Mouse (Mus musculus): ENCODE results near the gene Gm38119. TPM values are rescaled to one million over a fixed set of nuclear protein-coding genes. Genes with fewer than 3 reads are reported as not detected.
"Not testable (repeated sequence)": the region's sequence is repeated elsewhere in the genome, so short reads cannot be mapped to it uniquely, and the experiment has no call there.

The Gm38119 gene
- polyA plus RNA-seq (2012; rRNA removed): not detected in 2 replicates

DNA sequence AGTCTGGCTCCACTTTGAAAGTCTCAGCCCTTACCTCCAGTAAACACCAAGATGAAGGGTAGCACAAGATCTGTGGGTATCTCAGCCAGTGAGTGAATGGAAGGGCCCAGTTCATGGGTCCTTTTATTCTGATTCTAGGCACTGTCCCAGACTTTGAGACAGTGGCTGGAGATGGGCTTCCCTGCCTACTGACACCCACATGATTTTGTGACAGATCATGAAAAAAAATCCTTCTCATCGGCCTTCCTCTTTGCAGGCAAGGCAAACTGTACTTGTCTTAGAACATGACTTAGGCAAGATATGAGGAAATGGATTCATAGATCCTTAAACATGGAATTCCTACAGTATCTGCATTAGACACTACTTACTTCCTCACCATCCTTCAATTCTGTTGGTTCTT, at the start of gene Gm38119:
Gm38119 (minus strand) TSS at position 101 of the 400 bp plus-strand sequence.
- DNase-seq (ENCODE audit: low read depth): no peak
- no peak for TF ChIP-seq POLR2A (IDR thresholded peaks at IDR 0.05; ENCODE audit: borderline replicate concordance, extremely low read depth, insufficient read depth, insufficient read length, poor library complexity, severe bottlenecking)
- TF ChIP-seq CTCF (IDR thresholded peaks at IDR 0.05; ENCODE audit: borderline replicate concordance, extremely low read depth, insufficient read depth, insufficient read length): no peak

DNA sequence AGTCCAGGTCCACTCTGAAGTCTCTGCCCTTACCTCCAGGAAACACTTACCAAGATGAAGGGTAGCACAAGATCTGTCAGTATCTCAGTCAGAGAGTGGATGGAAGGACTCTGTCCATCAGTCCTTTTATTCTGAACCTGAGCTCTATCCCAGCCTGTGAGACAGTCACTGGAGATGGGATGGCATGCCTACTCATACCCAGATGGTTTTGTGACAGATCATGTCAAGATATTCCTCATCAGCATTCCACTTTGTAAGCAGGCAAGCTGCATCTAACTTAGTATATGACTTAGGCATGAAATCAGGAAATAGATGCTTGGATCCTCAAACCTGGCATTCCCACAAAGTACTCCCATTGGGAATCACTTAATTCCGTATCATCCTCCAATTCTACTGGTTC, 39.9 kb upstream of the Gm38119 start, which contains the start of gene Lce1i:
Lce1i (minus strand) TSS at position 101 of the 400 bp plus-strand sequence.
- no peak for DNase-seq (ENCODE audit: low read depth)
- TF ChIP-seq CTCF (IDR thresholded peaks at IDR 0.05; ENCODE audit: borderline replicate concordance, extremely low read depth, insufficient read depth, insufficient read length) (no peak), POLR2A (IDR thresholded peaks at IDR 0.05; ENCODE audit: borderline replicate concordance, extremely low read depth, insufficient read depth, insufficient read length, poor library complexity, severe bottlenecking) (no peak)

DNA sequence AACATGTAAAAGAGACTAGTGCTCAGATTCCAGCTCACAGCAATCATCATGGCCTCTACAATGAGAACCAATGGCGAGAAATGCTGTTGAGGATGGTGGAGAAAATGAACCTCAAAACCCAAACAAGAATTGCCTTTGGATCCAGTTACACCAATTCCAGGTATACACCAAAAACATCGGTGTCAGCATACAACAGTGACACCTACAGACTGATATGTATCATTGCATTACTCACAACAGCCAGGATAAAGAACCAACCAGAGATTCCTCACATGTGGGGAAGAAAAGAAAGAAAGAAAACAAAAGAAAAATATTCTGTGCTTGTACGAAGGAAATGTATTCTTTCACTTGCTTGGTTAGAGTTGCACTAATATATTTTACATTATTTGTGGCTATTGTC, 32.7 kb upstream of the Gm38119 start:
- TF ChIP-seq POLR2A (IDR thresholded peaks at IDR 0.05; ENCODE audit: borderline replicate concordance, extremely low read depth, insufficient read depth, insufficient read length, poor library complexity, severe bottlenecking): no peak
- TF ChIP-seq CTCF (IDR thresholded peaks at IDR 0.05; ENCODE audit: borderline replicate concordance, extremely low read depth, insufficient read depth, insufficient read length): peak; percentile 30; the same call in 1 of the 2 replicates

DNA sequence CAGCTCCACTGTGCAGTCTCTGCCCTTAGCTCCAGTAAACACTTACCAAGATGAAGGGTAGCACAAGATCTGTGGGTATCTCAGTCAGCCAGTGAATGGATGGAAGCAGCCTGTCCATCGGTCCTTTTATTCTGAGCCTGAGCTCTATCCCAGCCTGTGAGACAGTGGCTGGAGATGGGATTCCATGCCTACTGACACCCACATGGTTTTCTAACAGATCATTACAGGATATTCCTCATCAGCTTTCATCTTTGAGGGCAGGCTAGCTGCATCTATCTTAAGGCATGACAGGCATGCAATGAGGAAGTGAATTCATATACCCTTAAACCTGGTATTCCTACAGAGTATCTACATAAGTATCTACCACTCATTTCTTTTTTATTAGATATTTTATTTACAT, 26.1 kb upstream of the Gm38119 start, which contains the start of gene Lce1h:
Lce1h (minus strand) TSS at position 101 of the 400 bp plus-strand sequence.
- no peak for DNase-seq (ENCODE audit: low read depth)
- TF ChIP-seq CTCF (IDR thresholded peaks at IDR 0.05; ENCODE audit: borderline replicate concordance, extremely low read depth, insufficient read depth, insufficient read length) (no peak), POLR2A (IDR thresholded peaks at IDR 0.05; ENCODE audit: borderline replicate concordance, extremely low read depth, insufficient read depth, insufficient read length, poor library complexity, severe bottlenecking) (no peak)

More for the DNA sequence above, 32.7 kb upstream of the Gm38119 start:
- DNase-seq (ENCODE audit: low read depth): peak; percentile 18

DNA sequence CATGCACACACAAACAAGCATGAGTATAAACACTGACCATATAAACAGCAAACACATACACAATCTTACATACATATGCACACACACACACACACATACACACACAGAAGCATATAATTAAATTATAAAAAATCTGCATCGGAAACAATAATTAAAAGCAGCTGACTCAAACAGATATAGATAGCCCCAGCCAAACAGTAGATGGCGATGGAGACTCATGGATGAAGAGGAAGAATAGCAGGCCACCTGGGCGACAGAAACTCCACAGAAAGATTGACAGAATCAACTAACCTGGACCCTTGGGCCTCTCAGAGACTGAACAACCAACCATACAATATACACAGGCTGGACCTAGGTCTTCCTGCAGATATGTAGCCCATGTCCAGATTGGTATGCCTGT, 14.3 kb upstream of the Gm38119 start:
- no peak for TF ChIP-seq POLR2A (IDR thresholded peaks at IDR 0.05; ENCODE audit: borderline replicate concordance, extremely low read depth, insufficient read depth, insufficient read length, poor library complexity, severe bottlenecking)
- DNase-seq (ENCODE audit: low read depth): peak; percentile 13

DNA sequence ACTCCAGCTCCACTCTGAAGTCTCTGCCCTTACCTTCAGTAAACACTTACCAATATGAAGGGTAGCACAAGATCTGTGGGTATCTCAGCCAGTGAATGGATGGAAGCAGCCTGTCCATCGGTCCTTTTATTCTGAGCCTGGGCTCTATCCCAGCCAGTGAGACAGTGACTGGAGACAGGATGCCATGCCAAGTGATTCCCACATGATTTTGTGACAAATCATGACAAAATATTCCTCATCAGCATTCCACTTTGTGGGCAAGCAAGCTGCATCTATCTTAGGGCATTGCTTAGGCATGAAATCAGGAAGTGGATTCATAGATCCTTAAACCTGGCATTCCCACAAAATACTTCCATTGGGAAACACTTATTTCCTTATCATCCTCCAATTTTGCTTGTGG, 13.3 kb upstream of the Gm38119 start, which contains the start of gene Lce1g:
Lce1g (minus strand) TSS at position 101 of the 400 bp plus-strand sequence.
- DNase-seq (ENCODE audit: low read depth): no peak
- TF ChIP-seq CTCF (IDR thresholded peaks at IDR 0.05; ENCODE audit: borderline replicate concordance, extremely low read depth, insufficient read depth, insufficient read length) (no peak), POLR2A (IDR thresholded peaks at IDR 0.05; ENCODE audit: borderline replicate concordance, extremely low read depth, insufficient read depth, insufficient read length, poor library complexity, severe bottlenecking) (no peak)

DNA sequence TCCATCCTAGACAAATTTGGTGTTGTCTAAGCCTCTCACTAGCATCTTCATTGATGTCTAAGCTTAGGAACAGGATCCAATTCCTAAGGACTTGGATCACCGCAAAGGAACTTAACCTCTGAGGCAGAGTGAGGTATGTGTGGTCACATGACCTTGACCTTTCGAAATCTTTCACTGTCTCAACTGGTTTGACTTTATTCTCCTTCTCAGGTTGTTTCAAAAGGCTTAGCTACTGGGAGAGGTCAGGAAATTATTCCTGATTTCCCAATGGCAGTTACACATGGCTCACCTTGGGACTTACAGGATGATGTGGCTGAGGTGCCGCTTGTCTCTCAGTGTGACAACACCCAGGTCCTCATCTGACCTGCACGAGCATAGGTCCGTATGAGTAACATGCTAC, 16.3 kb downstream of the Gm38119 start:
- DNase-seq (ENCODE audit: low read depth): no peak
- no peak for TF ChIP-seq POLR2A (IDR thresholded peaks at IDR 0.05; ENCODE audit: borderline replicate concordance, extremely low read depth, insufficient read depth, insufficient read length, poor library complexity, severe bottlenecking)
- no peak for TF ChIP-seq CTCF (IDR thresholded peaks at IDR 0.05; ENCODE audit: borderline replicate concordance, extremely low read depth, insufficient read depth, insufficient read length)

DNA sequence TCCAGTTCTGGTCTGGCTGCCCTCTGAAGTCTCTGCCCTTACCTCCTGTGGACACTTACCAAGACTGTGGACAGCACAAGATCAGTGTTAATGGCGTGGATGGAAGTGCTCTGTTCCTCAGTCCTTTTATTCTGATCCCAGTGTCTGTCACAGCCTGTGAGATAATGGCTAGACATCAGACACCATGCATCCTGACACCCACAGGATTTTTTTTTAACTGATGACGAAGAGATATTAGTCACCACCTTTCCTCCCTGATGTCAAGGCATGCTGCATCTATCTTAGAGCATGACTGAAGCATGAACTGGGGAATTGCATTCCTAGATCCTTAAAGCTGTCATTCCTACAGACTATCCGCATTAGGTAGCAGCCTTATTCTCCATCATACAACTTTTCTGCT, 18.6 kb downstream of the Gm38119 start, which contains the start of gene Lce1f:
Lce1f (minus strand) TSS at position 101 of the 400 bp plus-strand sequence.
- DNase-seq (ENCODE audit: low read depth): no peak
- TF ChIP-seq CTCF (IDR thresholded peaks at IDR 0.05; ENCODE audit: borderline replicate concordance, extremely low read depth, insufficient read depth, insufficient read length) (no peak), POLR2A (IDR thresholded peaks at IDR 0.05; ENCODE audit: borderline replicate concordance, extremely low read depth, insufficient read depth, insufficient read length, poor library complexity, severe bottlenecking) (no peak)

DNA sequence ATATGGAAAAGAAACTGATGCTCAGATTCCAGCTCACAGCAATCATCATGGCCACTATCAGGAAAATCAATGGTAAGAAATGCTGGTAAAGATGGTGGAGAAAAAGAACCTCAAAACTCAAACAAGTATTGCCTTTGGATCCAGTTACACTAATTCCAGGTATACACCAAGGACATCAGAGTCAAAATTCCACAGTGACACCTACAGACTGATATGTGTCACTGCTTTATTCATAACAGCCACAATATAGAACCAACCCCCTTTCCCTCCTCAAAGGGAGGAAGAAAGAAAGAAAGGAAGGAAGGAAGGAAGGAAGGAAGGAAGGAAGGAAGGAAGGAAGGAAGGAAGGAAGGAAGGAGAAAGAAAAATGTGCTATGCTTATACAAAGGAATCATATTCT, 23.8 kb downstream of the Gm38119 start:
- peak; percentile 1 for DNase-seq (ENCODE audit: low read depth)
- TF ChIP-seq POLR2A (IDR thresholded peaks at IDR 0.05; ENCODE audit: borderline replicate concordance, extremely low read depth, insufficient read depth, insufficient read length, poor library complexity, severe bottlenecking): no peak
- no peak for TF ChIP-seq CTCF (IDR thresholded peaks at IDR 0.05; ENCODE audit: borderline replicate concordance, extremely low read depth, insufficient read depth, insufficient read length)

DNA sequence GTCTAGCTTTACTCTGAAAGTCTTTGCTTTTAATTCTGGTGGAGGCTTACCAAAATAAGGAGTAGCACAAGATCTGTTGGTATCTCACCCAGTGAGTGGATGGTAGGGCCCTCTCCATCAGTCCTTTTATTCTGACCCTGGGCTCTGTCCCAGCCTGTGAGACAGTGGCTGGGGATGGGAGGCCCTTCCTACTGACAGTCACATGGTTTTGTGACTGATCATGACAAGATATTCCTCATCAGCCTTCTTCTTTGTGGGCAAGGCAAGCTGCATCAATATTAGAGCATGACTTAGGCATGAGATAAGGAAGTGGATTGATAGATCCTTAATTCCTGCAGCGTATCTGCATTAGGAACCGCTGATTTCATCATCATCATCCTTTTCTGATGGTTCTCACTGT, 29.9 kb downstream of the Gm38119 start, which contains the start of gene Lce1e:
Lce1e (minus strand) TSS at position 101 of the 400 bp plus-strand sequence.
- DNase-seq (ENCODE audit: low read depth): no peak
- TF ChIP-seq CTCF (IDR thresholded peaks at IDR 0.05; ENCODE audit: borderline replicate concordance, extremely low read depth, insufficient read depth, insufficient read length) (no peak), POLR2A (IDR thresholded peaks at IDR 0.05; ENCODE audit: borderline replicate concordance, extremely low read depth, insufficient read depth, insufficient read length, poor library complexity, severe bottlenecking) (no peak)

DNA sequence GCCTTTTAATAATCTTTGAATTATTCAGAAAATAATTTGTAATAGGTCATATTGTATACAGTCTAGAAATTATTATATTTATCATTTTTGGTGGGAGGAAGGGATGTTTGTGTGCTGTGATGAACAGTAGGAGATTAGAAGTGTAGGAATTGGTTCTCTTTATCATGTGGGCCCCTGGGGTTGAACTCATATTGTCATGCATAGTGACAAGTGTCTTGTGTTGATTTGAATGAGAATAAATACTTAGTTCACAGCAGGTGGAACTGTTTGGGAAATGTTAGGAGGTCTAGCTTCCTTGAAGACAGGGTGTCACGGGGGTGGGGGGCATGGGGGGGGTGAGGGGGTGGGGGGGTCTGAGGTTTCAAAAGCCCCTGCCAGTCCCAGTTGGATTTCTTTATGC, 44.3 kb downstream of the Gm38119 start:
- no peak for DNase-seq (ENCODE audit: low read depth)
- no peak for TF ChIP-seq POLR2A (IDR thresholded peaks at IDR 0.05; ENCODE audit: borderline replicate concordance, extremely low read depth, insufficient read depth, insufficient read length, poor library complexity, severe bottlenecking)
- no peak for TF ChIP-seq CTCF (IDR thresholded peaks at IDR 0.05; ENCODE audit: borderline replicate concordance, extremely low read depth, insufficient read depth, insufficient read length)

DNA sequence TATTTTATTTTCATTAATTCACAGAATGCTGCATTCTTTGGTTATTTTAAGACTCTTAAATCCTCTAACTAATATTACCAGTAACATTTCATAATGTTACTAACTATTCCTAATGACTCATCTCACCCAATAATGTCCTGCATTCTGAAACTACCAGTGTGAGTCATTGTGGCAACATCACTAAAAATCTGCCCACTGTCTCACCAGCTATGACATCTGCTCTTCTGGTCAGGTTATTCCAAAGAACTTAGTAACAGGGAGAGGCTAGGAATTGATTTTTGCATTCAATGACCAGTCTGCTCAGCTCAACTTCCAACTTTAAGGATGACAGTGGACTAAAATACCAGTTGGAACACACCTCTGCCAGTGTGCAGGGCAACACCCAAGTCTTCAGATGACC, 47.2 kb downstream of the Gm38119 start:
- DNase-seq (ENCODE audit: low read depth): no peak
- no peak for TF ChIP-seq POLR2A (IDR thresholded peaks at IDR 0.05; ENCODE audit: borderline replicate concordance, extremely low read depth, insufficient read depth, insufficient read length, poor library complexity, severe bottlenecking)
- no peak for TF ChIP-seq CTCF (IDR thresholded peaks at IDR 0.05; ENCODE audit: borderline replicate concordance, extremely low read depth, insufficient read depth, insufficient read length)

DNA sequence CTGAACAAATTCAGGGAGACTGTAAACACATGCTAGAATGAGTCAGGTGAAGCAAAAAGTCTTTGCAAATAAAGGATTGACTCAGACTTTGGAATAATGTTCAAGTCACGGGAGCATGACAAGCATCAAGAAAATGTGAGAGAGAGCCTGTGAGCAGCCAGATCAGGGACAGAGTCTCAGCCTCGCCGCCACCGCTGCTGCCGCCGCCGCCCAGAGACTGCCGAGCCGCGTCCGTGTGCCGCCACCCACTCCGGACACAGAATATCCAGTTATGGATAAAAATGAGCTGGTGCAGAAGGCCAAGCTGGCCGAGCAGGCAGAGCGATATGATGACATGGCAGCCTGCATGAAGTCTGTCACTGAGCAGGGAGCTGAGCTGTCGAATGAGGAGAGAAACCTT, 49.7 kb downstream of the Gm38119 start:
- not testable (repeated sequence) for DNase-seq (ENCODE audit: low read depth)

Data from brain, embryonic 14.5 days (tissue).